Mouse (Mus musculus) G1E (cell line): ENCODE data around the gene Pbx4. TPM values are rescaled to one million over a fixed set of nuclear protein-coding genes. Genes with fewer than 3 reads are reported as not detected.
A peak's percentile ranks its signal among the peaks of the same experiment; 100 is the strongest.

Experiments used
- ATAC-seq: 2 replicates; pipeline ENCODE4 v1.8.0; 2016; ENCODE audit warnings: mild to moderate bottlenecking; ENCODE audit not compliant: insufficient number of reproducible peaks, poor library complexity, low FRiP score, severe bottlenecking; ENCODE audit errors: extremely low read depth
- DNase-seq: peaks from one replicate; pipeline ENCODE4 v3.0.0; 2012; ENCODE audit warnings: low spot score
- H3K27me3 ChIP-seq: 2 replicates; pipeline ENCODE4 v1.6.1; 2012; ENCODE audit warnings: mild to moderate bottlenecking, low read length, inconsistent platforms; ENCODE audit not compliant: insufficient read depth
- H3K36me3 ChIP-seq: replicated peaks from 2 replicates; pipeline ENCODE3; 2012; ENCODE audit warnings: mild to moderate bottlenecking, inconsistent platforms
- H3K4me1 ChIP-seq: 2 replicates; pipeline ENCODE4 v1.6.1; 2012; ENCODE audit warnings: low read depth, low read length, inconsistent platforms, mixed read lengths; ENCODE audit not compliant: insufficient read depth
- H3K4me3 ChIP-seq: 2 replicates; pipeline ENCODE4 v1.5.1; 2012; ENCODE audit warnings: low read depth, mild to moderate bottlenecking, inconsistent platforms, low read length, moderate library complexity, mixed read lengths
- H3K9me3 ChIP-seq: replicated peaks from 2 replicates; pipeline ENCODE4 v1.6.1; 2012; ENCODE audit warnings: inconsistent platforms
- CTCF ChIP-seq: IDR thresholded peaks from 2 replicates; pipeline ENCODE4 v1.5.1; 2012; ENCODE audit warnings: low read depth, low read length, inconsistent platforms, mixed read lengths
- GATA1 ChIP-seq: IDR thresholded peaks from 2 replicates; pipeline ENCODE4 v1.6.1; 2012; ENCODE audit warnings: borderline replicate concordance, low read length, inconsistent platforms, mixed read lengths
- GATA2 ChIP-seq: IDR thresholded peaks from 2 replicates; pipeline ENCODE4 v1.6.1; 2012; ENCODE audit warnings: low read depth, low read length, inconsistent platforms, borderline replicate concordance
- POLR2AphosphoS5 ChIP-seq: IDR thresholded peaks from 2 replicates; pipeline ENCODE4 v1.6.1; 2012; ENCODE audit warnings: low read depth, low read length, inconsistent platforms; ENCODE audit not compliant: insufficient replicate concordance
- TAL1 ChIP-seq: conservative IDR thresholded peaks from 2 replicates; pipeline ENCODE4 v1.6.1; 2012; ENCODE audit warnings: low read depth, low read length, inconsistent platforms, mixed read lengths
- polyA plus RNA-seq: library from polyadenylated mRNA; stranded (reverse); fragments of >175 nt; gene quantifications from 2 replicates; pipeline ENCODE4 v1.2.3, GENCODE M21; 2012
- total RNA-seq, 2 experiments: library from RNA; stranded (forward) in 1 of 2; stranded (reverse) in 1 of 2; fragments of 200-1000 nt in 1 of 2; fragments of >200 nt in 1 of 2; fragmentation: Nextera tagmentation in 1 of 2; gene quantifications; 2 replicates each; pipeline ENCODE4 v1.2.3; 2014 to 2017

Gene Pbx4
- total and polyA plus RNA-seq, 3 experiments, result 2.0 to 4.4 (median 2.0) TPM

DNA sequence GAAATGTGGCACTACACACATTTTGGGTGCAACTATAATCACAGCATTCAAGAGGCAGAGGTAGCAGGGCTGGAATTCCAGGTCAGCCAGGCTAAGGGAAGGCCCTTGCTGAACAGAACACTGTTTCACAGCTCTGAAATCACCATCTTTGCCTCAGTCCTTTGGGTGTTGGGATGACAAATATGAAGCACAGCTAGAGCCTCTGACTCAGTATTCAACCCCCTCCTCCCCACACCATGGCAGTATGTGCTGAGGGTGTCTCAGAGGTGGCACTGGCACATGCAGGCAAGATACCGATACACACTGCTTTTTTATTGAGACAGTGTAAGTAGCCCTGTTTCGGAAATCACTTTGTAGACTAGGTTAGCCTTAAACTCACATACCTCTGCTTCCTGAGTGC lies 74.0 kb downstream of the Pbx4 start:
- Histone ChIP-seq H3K27me3 (peaks cover 5% of the 10 kb centered on the region; the same call in 1 of the 2 replicates), H3K4me1 (peaks cover 35% of the 10 kb centered on the region), H3K36me3 (peaks cover 65% of the 10 kb centered on the region), H3K9me3 (peaks cover 16% of the 10 kb centered on the region), H3K4me3 (no peak overlapping the region)
- ATAC-seq (no peak), DNase-seq (no peak)
- TF ChIP-seq POLR2AphosphoS5, result peak; percentile 65; the same call in 1 of the 2 replicates
- no peak for TF ChIP-seq GATA1

DNA sequence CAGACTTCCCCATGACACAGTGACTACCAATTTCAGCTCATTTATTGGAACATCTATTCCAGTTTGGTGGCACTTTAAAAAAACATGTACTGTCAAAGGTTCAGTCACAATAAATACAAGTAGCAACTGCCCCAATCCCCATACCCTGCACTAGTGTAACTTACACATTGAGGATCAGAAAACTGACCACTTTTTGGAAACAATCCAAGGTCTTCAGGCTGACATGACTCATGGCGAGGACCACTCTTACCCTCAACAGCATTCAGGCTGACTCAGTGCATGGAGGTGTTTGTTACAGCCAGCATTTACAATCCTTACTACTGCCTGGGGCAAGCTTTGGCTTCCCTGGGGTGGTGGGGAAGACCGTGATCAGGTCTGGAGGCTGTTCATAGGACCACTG lies 74.8 kb downstream of the Pbx4 start:
- TF ChIP-seq POLR2AphosphoS5 (no peak), GATA1 (no peak), TAL1 (no peak), GATA2 (no peak), CTCF (no peak)
- DNase-seq (no peak), ATAC-seq (no peak)
- Histone ChIP-seq H3K4me3 (no peak overlapping the region), H3K36me3 (peaks cover 73% of the 10 kb centered on the region), H3K4me1 (peaks cover 29% of the 10 kb centered on the region), H3K9me3 (peaks cover 14% of the 10 kb centered on the region), H3K27me3 (peaks cover 5% of the 10 kb centered on the region; the same call in 1 of the 2 replicates)

DNA sequence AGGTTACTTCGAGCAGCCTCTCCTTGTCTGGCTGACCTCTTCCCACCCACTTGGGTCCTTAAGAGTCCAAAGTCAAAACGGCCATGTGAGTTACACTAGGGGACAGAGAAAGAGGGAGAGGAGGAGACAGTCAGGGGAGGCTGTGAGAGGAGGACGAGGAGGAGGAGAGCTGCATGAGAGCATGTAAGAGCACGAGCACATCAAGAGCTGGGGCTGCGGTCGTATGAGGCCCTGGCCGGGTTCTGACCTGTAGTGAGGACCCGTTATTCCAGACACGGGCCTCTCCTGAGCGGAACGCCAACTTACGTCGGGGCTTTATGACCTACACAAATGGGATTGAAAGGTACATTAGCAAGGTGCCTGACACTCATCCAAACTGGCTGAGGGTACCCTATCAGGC lies 79.6 kb downstream of the Pbx4 start:
- TF ChIP-seq POLR2AphosphoS5 (no peak), CTCF (no peak), GATA2 (no peak), GATA1 (no peak), TAL1 (no peak)
- no peak for ATAC-seq

DNA sequence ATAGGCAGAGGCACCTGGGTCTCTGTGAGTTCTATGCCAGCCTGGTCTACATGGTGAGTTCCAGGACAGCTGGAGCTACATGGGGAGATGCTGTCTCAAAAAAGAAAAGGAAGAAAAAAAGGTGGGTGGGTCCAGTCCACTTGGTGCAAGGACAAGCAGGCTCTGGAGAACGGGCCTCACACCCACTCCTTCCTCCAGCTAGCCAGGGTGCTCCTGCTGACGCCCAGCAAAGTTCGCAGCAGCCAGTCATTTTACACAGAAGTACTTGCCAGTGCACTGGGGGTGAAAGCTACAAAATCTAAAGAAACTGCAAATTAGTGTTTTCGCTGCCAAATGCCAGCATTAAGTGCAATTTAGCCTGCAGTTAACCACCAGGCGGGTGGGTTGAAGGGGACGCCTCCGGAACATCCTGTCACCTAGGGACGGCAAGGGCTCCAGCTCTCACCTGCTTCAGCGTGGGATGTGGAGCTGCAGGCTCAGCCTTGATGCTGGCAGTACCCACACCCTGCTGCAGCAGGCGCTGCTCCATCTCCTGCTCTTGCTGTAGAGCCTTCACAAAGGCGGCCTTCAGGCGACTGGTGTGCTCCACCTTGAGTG lies 80.3 kb downstream of the Pbx4 start:
- H3K9me3 ChIP-seq, result no peaks in the 10 kb centered on the region
- TF ChIP-seq GATA1 (no peak), POLR2AphosphoS5 (no peak), TAL1 (no peak), CTCF (no peak), GATA2 (no peak)

More for the DNA sequence above, 79.6 kb downstream of the Pbx4 start:
- Histone ChIP-seq H3K27me3 (no peaks in the 10 kb centered on the region), H3K4me1 (no peaks in the 10 kb centered on the region), H3K9me3 (no peaks in the 10 kb centered on the region), H3K36me3 (peaks cover 99% of the 10 kb centered on the region), H3K4me3 (no peak overlapping the region)
- DNase-seq, result no peak

DNA sequence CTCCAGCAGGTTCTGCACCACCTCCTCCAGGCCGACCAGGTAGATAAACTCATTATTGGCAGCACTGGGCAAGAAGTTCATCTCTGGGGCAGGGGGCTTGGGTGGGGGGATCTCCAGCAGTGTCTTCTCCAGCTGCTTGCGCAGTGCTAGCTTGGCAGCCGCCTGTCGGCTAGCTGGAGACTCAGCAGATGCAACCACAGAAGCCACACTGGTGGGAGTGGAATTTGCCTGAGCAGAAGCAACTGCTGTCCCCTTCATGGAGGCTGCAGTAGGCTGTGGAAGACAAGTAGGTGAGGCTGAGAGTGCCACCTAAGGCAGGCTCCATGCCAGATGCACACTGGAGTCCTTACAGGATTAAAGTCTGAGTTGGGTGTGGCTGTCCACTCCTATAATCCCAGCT lies 82.2 kb downstream of the Pbx4 start:
- TF ChIP-seq POLR2AphosphoS5 (no peak), TAL1 (no peak), GATA2 (no peak), CTCF (no peak), GATA1 (no peak)
- DNase-seq (no peak), ATAC-seq (no peak)
- no peaks in the 10 kb centered on the region for H3K9me3 ChIP-seq
- no peak overlapping the region for H3K4me3 ChIP-seq
- no peaks in the 10 kb centered on the region for H3K27me3 ChIP-seq
- peaks cover 15% of the 10 kb centered on the region for H3K4me1 ChIP-seq
- H3K36me3 ChIP-seq, result peaks cover 98% of the 10 kb centered on the region

More for the DNA sequence above, 80.3 kb downstream of the Pbx4 start:
- no peak for DNase-seq
- Histone ChIP-seq H3K4me1 (0 out of 2 replicates have a peak, but pooled peaks cover 2% of the 10 kb centered on the region), H3K27me3 (no peaks in the 10 kb centered on the region), H3K36me3 (peaks cover 99% of the 10 kb centered on the region), H3K4me3 (no peak overlapping the region)
- no peak for ATAC-seq

DNA sequence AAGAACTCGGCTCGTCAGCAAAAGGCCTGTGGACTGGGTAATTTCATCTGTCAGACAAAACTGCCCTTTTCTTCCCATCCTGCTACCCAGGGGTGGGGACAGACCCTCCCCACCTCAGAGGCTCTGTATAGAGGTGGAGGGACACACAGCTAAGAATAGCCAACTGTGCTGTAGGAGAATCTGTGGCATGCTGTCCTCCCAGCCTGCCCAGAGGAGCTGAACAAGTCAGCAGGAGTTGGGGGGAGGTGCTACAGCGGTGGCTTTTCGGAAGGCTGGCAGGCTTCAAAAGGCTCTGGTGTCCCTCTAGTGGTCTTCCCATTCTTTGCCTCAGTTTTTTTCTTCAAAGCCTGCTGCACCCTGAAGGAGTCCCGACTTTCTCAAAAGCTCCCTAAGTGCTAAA lies 83.5 kb downstream of the Pbx4 start:
- no peak for ATAC-seq
- H3K4me1 ChIP-seq, result peaks cover 25% of the 10 kb centered on the region
- TF ChIP-seq GATA1 (no peak), GATA2 (no peak), POLR2AphosphoS5 (no peak), TAL1 (no peak), CTCF (no peak)
- H3K9me3 ChIP-seq, result no peaks in the 10 kb centered on the region
- peaks cover 95% of the 10 kb centered on the region for H3K36me3 ChIP-seq
- no peak overlapping the region for H3K4me3 ChIP-seq
- no peak for DNase-seq
- H3K27me3 ChIP-seq, result no peaks in the 10 kb centered on the region
